ENCODE assay signal across 31 mouse cellular contexts in the genomic region with DNA sequence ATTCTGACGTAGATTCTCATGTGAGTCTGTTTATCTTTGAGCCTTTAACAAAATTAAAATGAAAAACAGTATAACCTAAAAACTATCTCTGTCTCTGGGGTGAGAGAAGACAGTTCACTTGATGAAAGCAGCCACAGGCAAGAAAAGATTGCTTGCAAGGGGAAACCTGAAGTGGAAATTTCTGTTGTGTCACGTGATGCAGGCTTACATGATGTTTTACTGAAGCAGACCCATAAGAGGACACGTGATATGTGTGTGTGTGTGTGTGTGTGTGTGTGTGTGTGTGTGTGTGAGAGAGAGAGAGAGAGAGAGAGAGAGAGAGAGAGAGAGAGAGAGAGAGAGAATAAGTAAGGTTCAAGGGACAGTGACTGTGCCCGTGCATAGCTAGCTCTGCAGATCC.
"Had no signal": no experiment of that assay in that cellular context is flagged by ENCODE, and none has a peak within 500 bp of the region (broad histone marks: within the 10 kb centered on the region; RNA-seq: fewer than 3 reads in every experiment).

No protein-coding gene starts in this region.

- H3K27me3 ChIP-seq: limb, embryonic 13.5 days; limb, embryonic 15.5 days; liver, embryonic 12.5 days; liver, embryonic 13.5 days; liver, embryonic 15.5 days; lung, embryonic 15.5 days; megakaryocyte, embryonic 14.5 days; midbrain, embryonic 13.5 days; midbrain, embryonic 15.5 days had no signal

- DNase-seq: left cerebral cortex, postnatal 4 days; liver; liver, embryonic 13.5 days; liver, postnatal 0 days; lung, adult 18-20 months; lung, adult 2 months; lung, embryonic 14.5 days; lung, postnatal 10 days; lung, postnatal 14 days; lung, postnatal 36 days; lung, postnatal 4 days; midbrain, embryonic 14.5 days had no signal

- H3K9me3 ChIP-seq: limb, embryonic 10.5 days; limb, embryonic 12.5 days; limb, embryonic 13.5 days; limb, embryonic 15.5 days; liver, embryonic 12.5 days; liver, embryonic 13.5 days; liver, embryonic 15.5 days; lung, embryonic 15.5 days; megakaryocyte, embryonic 14.5 days; midbrain, embryonic 10.5 days; midbrain, embryonic 12.5 days; midbrain, embryonic 13.5 days; midbrain, embryonic 15.5 days had no signal

- H3K4me3 ChIP-seq: left cerebral cortex, adult 2 months; limb, embryonic 10.5 days; limb, embryonic 12.5 days; limb, embryonic 13.5 days; limb, embryonic 15.5 days; liver, embryonic 12.5 days; liver, embryonic 13.5 days; liver, embryonic 15.5 days; lung, embryonic 15.5 days; megakaryocyte, embryonic 14.5 days; midbrain, embryonic 10.5 days; midbrain, embryonic 12.5 days; midbrain, embryonic 13.5 days; midbrain, embryonic 15.5 days had no signal

- H3K4me1 ChIP-seq: limb, embryonic 10.5 days; limb, embryonic 12.5 days; limb, embryonic 15.5 days; liver, embryonic 12.5 days; liver, embryonic 13.5 days; liver, embryonic 15.5 days; lung, embryonic 15.5 days; megakaryocyte, embryonic 14.5 days had no signal

- H3K9ac ChIP-seq: limb, embryonic 12.5 days; limb, embryonic 13.5 days; limb, embryonic 15.5 days; liver, embryonic 12.5 days; liver, embryonic 13.5 days; liver, embryonic 14.5 days; liver, embryonic 15.5 days; liver, postnatal 0 days; lung, embryonic 14.5 days; lung, embryonic 15.5 days; midbrain, embryonic 12.5 days; midbrain, embryonic 13.5 days; midbrain, embryonic 15.5 days had no signal

- H3K27ac ChIP-seq: left cerebral cortex, adult 2 months; limb, embryonic 10.5 days; limb, embryonic 12.5 days; limb, embryonic 13.5 days; limb, embryonic 15.5 days; liver, embryonic 12.5 days; liver, embryonic 13.5 days; liver, embryonic 14.5 days; liver, embryonic 15.5 days; lung, embryonic 15.5 days; macrophage; midbrain, embryonic 10.5 days; midbrain, embryonic 12.5 days; midbrain, embryonic 13.5 days; midbrain, embryonic 15.5 days had no signal

- ATAC-seq: liver, embryonic 12.5 days; liver, postnatal 0 days; lung, postnatal 0 days; midbrain, embryonic 13.5 days; midbrain, embryonic 15.5 days; midbrain, embryonic 16.5 days had no signal

- H3K4me2 ChIP-seq: limb, embryonic 12.5 days; limb, embryonic 13.5 days; limb, embryonic 15.5 days; liver, embryonic 11.5 days; liver, embryonic 12.5 days; liver, embryonic 13.5 days; liver, embryonic 15.5 days; lung, embryonic 14.5 days; lung, embryonic 15.5 days; midbrain, embryonic 11.5 days; midbrain, embryonic 12.5 days; midbrain, embryonic 13.5 days; midbrain, embryonic 15.5 days had no signal

- H3K36me3 ChIP-seq: limb, embryonic 10.5 days; limb, embryonic 12.5 days; limb, embryonic 13.5 days; limb, embryonic 15.5 days; liver, embryonic 12.5 days; liver, embryonic 13.5 days; liver, embryonic 15.5 days; lung, embryonic 15.5 days; midbrain, embryonic 10.5 days; midbrain, embryonic 12.5 days; midbrain, embryonic 13.5 days; midbrain, embryonic 15.5 days had no signal
